Mouse (Mus musculus) left cerebral cortex, adult 8-10 months (tissue): ENCODE measurements at regions not wholly inside any gene's neighbourhood (a gene's known extent, or its start where the extent isn't known, plus 50 kb on each side); places are given as distances from the start of the nearest gene placed in this dataset.
A peak's percentile ranks its signal among the peaks of the same experiment; 100 is the strongest.

Source experiments
- DNase-seq, 2 experiments: peaks; one replicate each; pipeline ENCODE4 v3.0.0; 2022; ENCODE audit warnings: low spot score in 2 of 2

DNA sequence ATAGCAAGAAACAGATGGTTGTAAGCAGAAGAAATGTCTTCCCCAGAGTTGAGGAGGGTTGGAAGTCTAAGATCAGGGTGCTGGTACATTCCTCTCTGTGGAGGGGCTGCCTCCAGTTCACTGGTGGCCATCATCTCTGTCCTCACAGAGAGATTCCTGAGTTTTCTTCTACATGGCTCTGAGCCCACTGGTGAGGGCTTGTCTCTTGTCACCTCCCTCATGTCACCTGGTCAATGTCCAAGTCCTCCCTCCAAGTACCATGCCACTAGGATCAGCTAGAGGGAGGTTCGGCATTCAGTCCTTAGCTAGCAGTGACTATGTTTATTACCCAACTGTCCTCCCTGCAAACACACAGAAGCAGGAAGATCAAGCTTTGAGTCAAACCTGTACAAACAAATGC, 258.3 kb downstream of the Tgfb2 start:
- no peak for DNase-seq

DNA sequence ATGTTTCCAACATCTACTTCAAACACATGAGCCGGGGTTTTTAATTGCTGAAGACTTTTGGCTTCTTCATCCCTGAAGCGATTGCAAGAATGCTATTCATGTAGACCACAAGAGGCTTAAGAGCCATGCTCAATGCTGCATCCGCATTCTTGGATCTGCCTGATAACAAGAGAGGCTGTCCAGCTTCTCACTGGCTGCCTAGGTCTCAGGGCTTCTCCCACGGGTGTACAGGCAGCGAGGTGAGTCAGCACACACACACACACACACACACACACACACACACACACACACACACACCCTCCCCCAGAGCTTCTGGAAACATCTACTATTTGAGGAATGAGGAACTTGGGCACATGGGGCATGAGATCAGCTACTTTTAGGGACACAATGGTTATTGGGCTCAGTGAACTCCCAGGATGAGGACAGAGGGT, 261.1 kb downstream of the Tgfb2 start:
- DNase-seq: no peak

DNA sequence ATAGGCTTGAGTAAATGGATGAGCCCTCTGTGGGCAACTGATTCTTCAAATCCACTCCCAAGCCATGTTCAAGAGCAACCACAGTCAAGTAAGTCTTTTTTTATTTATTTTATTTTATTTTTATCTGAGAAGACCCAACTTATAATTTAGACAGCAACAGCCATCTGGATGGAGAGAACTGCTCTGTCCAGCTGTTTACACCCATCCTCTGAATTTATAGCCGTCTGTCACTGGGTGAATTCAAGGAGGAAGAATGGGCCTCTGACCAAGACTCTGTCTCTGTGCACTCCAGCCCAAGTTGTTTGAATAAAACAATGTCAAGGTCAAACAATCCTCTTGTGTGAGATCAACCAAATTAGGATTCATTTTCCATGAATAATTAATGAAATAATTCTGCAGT, 263.6 kb downstream of the Tgfb2 start:
- DNase-seq: no peak

DNA sequence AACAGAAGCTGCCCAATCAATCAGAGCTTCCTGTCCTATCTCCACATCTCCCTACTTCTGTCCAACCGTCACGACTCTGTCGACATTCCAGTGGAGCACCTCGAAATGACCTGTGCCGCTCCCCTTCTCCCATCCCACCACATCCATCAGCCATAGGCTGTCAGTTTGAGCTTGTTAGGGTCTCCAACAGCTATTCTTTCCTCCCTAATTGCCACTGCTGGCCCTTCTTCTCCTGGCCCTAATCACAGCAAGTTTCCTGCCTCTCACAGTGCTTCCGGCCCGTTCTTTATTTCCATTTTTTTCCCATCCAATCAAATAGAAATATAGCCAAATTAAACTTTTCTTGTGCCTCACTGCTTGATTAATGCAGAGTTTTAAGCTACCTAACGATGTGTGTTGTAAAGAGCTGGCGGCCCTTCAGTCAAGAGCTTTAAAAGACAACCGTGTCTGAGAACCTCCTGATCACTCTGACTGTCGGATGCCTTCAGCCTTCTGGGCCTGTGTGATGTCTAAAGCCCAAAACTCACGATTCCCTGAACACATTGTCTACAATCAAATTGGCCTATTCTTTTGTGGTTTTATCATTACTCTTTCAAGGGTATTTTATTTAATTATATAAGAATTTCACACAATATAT, 270.3 kb downstream of the Tgfb2 start:
- DNase-seq: no peak

DNA sequence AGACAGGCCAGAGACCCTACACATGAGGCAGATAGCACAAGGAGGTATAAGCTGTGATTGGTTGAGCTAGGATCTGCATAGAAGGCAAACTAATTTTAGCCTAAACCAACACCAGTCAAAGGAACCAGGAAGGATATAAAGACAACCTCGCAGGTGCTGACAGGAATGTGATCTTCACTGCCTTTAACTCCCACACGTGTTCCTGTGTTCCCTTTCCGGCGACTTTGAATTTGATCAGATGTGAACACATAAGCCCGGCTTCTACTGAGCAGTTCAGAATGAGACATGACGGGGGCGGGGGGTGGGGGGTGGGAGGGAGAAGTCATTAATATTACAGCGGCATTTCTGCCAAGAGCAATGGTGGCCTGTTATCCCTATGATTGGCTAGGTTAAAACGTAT, 271.0 kb downstream of the Tgfb2 start:
- no peak for DNase-seq

DNA sequence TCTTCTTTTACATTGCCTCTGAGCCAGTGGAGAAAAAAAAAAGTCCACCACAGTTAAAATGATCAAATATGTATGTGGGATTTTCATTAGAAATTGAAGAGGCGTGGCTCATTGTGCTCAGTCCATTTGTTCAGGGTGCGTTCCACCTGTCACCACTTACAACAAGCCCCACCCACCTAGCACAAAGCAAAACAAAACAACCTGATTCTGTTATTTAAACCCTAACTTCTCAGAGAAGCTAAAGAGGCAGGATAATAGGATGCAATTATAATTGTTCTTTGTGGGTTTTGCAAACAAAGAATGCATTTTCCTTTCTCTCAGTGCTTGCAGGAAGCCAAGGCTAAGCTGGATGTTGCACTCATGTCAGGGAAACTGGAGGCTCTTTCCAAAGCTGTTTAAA, 271.8 kb downstream of the Tgfb2 start:
- no peak for DNase-seq

DNA sequence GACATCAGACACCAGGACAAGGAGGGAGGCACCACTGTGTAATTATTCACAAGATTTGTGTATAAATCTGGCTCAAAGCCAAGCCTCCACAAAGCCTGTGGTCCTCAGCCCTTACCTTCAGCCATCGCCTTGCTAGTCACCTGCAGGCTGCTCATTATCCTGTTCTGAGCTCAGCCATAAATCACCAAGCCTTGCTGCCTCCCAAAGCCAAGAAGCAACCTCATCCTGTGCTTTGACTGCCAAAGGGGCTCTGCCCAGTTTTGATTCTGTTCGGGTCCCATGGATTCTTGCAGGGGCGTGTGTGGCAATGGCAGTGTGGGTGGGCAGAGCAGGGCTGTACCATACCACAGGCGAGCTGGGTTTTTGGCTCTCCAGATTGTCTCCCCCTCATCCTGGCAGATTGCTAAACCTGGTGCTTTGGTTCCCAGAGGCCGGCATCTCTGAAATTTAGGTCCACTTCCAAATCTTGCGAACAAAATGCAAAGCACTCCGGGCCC, 272.6 kb downstream of the Tgfb2 start:
- peak in 1 of 2 experiments; percentile 13 for DNase-seq

DNA sequence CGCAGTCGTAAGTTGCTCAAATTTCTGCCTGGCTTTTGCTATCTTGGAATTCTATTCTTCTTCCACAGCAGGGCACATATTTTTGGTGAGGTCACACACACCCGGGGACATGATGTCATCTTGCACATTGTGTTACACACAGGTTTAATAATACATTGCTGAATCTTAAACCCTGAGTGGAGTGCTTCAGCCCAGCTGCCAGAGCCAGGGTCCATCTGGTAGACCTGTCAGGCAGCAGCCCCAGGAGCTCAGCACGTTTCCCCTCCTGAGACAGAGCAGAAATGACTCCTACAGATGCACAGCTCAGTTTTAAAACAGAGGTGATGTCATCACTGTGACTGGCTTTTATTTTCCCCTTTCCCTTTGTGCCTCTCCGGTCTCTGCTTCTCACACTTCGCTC, 280.4 kb downstream of the Tgfb2 start:
- DNase-seq: no peak

DNA sequence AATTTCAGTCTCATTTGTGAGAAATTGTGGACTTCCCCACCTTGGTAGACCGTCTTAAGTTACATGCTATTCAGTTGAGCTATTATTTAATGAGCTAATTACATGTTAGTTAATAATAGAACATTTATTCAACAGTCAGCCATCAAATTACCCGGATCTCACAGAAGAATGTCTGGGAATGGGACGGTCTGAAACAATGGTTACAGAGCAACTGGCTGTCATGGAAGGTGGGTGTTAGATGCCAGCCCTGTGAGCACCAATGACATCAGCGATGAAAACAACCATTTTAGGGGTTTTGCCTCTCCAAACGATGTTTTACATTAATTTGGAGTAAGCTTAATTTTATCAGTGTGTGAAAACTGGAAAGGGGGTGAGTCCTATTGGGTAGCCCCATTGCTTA, 281.7 kb downstream of the Tgfb2 start:
- DNase-seq: no peak

DNA sequence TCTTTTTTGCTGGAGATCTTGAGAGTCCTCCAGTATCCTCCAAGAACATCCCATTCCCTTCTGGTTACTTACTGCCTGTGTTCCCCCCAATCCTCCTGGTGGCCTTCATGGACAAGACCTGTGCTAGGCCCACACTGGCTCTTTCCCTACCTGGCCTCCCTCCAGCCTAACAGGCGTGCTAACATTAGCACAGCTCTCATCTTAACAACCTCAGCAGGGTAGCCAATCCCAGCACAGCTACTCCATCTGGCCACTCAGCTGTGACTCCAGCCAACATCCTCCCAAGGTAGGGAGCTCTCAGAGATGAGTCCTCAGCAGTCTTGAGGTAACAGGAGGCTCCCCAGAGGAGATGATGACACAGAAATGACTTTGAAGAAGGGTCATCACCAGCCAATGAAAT, 288.7 kb downstream of the Tgfb2 start:
- DNase-seq: no peak

DNA sequence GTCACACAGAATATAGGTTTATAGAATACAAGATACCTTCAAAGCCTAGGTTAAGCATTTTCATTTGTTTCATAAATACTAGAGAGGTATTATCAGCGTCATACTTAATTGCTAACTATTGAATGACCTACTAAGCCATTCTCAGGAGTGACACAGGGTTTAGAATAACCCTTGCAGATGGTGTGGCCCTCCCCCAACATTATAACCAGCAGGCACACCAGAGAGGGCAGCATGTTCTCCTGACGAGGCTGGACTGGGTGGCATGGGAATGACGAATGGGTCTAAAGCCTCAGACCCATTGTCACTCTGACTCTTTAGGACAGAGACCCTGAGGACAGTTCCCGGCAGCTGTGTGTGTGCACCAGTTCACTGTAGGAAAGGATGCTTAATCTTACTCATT, 290.5 kb downstream of the Tgfb2 start:
- no peak for DNase-seq

DNA sequence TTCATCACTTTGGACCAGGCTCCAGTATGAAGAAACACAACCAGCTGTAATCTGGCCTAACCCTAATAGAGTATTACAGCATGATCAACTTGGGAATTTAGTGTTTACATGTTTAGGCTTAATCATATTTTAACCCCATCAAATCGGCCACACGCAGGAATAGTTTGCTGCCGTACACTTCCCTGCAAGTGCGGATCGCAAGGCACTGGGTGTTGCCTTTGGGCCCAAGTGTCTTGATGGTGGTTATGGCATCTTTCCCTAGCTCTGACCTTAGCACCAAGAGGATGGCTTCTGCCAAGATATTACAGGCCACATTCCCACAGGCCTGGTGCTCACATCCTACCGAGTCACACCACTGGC, 291.9 kb downstream of the Tgfb2 start:
- DNase-seq: no peak

DNA sequence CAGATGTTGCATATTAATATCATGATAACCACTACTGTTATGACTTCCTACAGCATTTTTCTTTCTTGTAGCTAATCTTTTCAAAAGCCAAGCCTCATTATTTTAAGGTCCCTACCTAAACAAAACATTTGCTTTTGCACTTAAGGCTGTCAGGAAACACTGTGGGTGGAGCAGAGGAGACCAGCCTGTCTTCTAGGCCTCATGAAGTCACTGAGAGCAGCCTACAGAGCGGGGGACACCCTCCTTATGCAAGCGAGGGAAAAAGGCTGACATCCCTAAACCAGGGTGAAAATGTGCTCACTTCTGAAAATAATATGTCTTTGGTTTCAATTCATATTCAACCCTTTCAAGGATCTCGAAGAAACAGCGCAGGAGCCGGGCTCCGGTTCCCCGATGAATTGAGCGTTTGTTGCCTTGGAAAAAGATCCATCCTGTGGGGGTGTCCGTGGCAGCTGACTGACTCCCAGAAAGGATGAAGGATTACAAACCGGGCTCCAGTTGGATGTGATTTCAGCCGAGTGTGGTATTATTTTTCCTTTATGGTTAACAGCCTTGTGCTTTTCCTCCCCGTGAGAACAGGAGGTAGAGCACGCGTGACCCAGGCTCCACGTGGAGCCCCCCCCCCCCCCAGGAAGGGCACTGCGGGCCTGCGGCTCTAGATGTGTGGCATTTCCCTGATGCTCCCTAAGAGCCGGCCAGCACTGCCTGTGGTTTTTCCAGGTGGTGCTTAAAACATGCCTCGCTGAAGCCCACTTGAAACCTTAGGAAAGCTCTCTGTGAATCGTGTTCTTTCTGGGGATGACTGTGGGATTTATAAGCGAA, 292.5 kb downstream of the Tgfb2 start:
- DNase-seq: peak; percentile 17 to 45

DNA sequence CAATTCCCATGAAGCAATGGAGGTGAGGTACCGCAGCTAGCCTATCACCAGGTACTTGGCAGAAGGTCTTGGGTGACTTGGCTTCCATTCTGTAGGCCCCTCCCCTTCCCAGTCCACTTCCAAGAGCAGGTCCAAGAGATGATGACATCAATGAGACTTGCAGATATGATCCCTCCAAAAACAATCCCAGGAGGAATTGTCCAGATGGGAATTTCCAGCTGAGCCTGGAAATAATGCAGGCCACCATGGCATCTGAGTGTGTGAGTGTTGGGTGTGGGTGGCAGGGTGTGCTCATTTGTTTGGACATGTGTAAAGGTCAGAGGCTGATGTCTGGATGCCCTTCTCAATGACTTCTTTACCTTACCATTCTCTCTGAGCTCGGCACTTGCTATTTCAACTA, 293.5 kb downstream of the Tgfb2 start:
- DNase-seq: no peak

DNA sequence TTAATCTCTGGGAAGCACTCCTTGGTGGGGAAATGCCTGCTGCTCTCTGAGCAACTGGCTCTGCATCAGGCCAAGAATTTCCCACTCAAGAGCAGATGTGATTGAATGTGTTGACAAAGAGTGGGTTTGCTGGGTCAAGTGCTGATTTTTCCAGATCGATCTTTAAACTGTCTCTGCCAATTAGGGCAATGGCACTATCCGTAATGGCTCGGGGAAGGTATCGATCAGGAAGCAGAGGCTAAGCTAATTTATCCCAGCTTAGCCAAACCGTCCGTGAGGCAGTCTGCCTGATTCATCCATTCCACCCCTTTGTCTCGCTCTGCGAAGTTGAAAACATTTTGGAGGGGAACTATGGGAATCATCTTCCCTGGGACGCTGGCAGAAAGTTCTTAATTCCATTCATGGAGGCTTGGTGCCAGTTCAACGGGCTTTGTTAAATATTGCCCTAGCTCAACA, 291.9 kb upstream of the Lyplal1 start:
- DNase-seq: no peak

DNA sequence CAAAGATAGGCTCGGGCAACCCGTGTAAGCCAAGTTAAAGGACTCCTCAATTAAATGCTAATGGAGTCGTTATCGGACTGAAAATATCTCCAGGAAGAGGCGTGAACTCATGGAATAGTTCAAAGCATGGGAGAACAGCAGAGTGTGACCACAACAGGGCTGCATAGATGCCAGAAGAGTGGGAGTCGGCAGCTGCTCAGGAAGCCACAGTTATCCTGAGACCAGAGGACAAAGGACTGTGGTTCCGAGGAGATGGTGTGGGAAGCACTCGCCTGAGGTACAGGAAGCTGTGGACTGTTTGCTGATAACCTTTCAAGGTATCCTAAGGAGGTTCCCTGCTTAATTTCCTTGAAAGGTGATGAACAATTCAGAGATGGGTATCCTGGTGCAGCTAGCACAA, 290.5 kb upstream of the Lyplal1 start:
- no peak for DNase-seq

DNA sequence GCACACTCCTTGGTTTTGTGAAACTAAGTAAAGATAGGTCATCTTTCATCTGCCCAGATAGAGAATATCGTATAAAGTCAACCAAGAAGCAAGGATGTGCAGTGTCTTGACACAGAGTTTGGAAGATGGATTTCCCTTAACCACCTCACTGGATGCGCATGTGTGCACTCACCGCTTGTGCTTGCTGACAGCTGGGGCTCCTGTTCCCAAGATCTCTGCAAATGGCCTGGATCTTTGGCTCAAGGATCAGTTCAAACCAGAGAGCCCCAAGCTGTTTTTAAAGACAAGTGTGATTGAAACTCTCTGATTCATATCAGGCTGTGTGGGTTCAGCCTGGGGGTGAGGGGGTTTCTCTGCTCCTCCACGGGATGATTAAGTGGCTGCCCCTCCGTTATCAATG, 288.6 kb upstream of the Lyplal1 start:
- no peak for DNase-seq

DNA sequence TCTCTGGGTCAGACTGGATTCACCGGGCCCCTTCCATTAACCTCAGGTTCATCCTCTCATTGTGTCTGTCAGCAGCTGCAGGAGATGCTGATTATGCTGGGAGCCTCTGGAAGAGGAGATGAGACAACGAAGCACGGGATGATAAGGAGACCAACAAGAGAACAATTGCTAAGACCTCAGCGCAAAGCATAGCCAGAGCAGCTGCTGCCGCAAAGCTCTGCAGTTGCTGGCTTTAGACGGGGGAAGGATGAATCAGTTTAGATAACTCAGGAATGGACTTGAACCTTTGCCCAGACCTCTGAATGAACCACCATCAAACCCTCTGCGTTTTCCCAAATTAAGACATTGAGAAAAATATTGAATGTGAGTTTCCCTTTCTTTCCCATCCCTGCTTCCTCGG, 282.7 kb upstream of the Lyplal1 start:
- DNase-seq: no peak

DNA sequence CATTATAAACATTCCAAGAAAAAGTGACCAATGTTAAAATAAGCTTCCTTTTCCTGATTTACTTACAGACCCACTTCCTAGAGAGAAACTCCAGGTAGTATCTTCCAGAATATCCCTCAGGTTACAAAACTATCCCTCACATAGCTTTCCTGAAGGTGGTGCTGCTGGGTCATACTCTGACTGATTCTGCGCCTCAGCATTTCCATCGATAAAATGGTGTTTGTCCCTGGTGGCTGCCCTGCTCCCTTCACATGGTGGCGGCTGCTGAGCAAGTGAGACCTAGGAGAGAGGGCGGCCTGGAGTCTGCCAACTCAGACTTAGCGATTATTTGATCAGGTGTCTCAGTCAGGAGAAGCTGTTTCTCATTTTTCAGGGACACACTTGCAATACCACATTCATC, 275.9 kb upstream of the Lyplal1 start:
- DNase-seq: no peak

DNA sequence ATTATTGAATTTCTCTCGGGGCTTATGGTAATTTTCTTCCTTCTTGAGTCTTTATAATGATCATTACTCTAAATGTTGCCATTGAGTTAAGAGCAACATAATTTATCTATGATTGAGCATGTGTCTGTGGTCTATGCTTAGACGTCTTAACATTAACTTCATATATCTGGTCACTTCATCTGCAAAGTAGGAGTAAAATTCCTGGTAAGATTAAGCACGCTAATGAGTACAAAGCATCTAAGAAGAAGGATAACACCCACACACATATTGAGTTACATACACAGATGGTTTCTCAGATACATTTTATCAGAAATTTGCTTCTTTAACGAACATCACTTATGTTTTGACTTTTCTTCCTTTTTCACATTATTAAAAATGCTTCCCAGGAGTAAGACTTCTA, 267.3 kb upstream of the Lyplal1 start:
- no peak for DNase-seq

DNA sequence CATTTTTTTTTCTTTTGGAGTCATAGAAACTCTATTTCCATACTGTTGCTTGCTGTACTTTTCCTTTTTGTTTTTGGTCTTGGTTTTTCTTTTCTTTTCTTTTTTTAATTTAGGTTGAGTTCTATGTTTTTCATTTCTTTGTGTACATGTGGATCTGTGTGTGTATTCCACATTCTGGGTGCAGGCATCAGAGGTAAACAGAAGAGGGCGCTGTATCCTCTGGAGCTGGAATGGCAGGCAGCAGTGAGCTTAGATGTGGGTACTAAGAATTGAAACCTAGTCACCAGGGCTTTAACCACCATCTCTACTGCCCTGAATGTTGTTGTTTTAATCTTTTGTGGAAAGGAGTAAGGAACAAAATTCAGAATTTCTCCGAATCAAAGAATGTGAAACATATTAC, 266.3 kb upstream of the Lyplal1 start:
- no peak for DNase-seq

DNA sequence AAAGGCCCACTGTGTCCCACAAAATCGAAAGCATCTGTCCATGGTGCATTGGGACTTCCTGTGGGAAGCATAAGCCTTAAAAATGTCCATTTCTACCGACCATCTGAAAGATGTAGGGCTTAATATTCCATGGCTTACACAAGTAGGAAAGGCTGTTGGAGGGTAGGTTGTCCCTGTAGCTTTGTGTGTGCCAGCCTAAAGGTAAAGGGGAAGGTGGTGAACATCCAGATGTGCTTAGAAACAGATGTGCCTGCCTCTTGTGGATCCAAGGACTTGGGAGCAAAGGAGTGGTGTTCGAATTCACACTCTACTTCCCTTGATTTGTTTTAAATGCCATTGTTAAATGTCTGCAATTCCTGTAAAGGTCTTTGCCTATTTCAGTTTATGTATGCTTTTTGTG, 265.9 kb upstream of the Lyplal1 start:
- DNase-seq: no peak
